Mouse (Mus musculus): ENCODE results near the gene Prkcq.

Prkcq gene

DNA sequence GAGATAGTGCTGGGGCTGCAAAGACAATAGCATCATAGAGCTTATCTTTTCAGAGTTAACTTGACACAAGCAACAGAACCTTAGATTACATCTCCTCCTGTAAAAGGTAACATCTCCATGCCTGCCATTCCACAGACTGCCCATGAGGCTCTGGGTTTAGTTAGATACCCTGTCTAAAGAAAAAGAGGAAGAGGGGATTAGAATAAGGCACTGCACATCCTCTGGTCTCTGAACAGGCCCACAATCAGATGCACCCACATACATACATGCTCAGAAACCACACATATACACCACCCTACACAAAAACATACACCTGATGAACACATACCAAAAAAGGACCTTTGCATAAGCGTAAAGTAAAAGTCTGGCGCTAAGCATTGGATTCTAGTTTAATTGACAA lies 47.4 kb downstream of the Prkcq start:
- DNase-seq (ENCODE audit: low spot score), result no peak

DNA sequence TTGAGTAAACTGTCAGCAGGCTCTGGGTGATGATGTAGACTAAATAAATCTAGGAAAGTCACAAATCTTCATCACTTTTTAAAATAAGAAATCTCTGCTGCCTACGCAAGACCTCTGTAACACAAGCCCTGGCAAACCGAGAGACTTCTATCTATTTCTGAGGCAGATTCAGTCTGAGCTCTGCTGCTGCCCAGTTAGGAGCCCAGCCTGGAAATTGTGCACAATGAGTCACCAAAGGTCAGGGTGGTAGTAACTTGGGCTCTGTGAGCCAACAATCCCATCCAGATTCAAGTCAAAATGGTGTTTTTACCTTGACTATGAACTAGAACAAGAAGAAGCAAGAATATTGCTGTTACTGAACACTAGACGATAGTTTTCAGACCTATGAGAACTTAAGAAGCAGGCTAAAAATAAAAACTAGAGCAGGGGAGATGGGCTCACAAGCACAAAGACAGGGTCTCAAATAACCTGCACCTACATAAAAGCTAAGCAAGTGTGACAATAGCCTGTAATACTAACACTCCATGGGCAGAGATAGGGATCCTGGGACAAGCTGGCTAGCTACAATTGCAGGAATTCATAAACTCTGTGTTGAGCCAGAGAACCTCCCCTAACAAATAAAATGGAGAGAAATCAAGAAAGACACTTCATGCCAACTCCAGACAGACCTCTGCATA lies 53.0 kb downstream of the Prkcq start:
- no peak for DNase-seq (ENCODE audit: low spot score)

DNA sequence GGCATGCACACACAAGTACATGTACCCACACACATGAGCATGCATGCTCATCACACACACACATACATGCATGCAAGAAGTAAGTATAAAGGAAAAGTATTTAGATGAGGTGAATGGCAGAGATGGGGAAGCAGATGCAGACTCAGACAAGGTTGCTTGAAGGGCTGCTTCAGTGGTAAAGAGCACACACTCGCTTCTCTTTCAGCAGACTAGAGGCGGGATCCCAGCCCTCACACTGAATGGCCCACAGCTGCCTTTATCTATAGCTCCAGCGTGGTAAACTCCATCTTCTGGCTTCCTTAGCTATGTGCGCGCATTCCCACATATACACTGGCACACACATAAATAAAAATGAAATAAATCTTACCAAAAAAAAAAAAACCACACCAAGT lies 53.6 kb downstream of the Prkcq start:
- no peak for DNase-seq (ENCODE audit: low spot score)

DNA sequence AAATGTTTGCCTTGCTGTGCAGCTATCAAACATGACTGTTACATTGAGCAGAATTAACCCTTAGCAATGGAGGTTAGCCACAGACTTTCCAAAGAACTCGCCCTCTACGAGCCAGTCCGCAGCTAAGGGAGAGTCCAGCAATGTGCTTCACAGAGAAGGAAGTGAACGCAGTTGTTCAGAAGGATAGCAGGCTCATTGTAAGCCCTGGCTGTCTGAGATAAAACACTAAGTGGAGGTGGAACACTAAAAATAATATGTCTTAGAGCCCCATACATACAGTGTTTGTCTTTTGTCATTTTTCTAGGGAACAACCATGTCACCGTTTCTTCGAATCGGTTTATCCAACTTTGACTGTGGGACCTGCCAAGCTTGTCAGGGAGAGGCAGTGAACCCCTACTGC lies 54.6 kb downstream of the Prkcq start:
- no peak for DNase-seq (ENCODE audit: low spot score)

DNA sequence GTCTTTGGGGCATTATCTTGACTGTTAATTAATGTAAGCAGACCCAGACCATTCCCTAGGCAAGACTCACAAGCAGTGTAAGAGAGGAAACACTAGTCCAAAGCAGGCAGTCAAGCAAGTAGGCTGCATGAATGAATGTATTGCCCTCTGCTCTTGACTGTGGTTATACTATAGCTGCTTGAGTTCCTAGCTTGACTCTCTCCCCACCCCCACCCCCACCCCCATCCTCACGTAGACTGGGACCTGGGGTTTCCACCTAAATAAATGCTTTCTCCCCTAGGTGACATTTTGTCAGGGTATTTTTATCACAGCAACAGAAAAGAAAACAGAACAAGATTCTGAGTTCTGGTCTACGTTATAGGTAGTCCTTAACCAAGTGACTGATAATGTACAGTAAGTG lies 57.2 kb downstream of the Prkcq start:
- no peak for DNase-seq (ENCODE audit: low spot score)

DNA sequence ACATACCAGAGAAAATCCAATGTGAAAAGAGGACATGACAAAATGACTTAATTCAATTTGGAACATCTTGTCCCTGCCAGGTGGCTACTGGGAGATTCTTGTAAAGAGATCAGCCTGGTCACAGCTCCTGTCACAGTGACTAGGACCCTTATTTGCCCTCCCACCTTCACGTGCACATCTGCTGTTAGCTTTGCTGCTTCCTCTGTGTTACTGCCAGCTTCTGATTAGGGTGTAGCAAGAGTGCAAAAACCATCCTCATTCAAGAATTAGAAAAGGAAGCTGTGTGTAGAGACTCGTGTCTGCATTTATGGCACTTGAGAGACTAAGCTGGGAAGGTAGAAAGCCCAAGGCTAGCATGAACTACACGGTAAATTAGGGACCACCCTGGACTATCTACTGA lies 59.2 kb downstream of the Prkcq start:
- DNase-seq (ENCODE audit: low spot score), result no peak

DNA sequence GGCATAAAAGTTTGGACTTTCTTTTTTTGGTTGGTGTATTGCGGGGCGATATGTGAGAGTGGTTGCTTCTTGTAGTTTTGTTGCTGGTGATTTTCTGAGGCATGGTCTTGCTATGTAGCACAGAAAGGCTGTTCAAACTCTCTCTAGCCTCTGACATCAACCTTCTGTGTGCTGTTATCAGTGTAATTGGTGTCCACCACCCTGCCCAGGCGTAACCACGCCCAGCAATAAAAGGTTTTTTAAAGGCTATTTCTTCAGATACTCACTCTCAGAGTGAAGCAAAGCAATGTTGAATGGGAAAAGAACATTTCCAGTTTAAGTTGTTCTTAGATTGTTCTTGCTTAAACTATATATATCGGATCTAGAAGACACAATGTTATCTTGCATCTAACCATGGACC lies 60.1 kb downstream of the Prkcq start:
- DNase-seq (ENCODE audit: low spot score), result no peak

DNA sequence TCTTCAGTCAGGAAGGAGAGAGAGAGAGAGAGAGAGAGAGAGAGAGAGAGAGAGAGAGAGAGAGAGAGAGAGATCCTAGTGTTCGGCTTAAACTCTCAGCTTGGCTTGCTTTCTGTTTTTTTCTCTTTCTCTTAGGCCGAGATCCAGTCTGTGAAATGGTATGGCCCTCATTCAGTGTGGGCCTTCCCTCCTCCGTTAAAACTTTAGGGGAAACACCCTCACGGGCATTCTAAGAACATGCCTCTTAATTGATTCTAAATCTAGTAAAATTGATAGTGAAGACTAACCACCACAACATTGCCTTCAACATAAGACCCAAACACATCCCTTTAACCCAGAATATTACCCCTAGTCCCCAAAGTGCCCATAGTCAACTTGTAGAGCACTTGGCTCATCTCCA lies 66.3 kb downstream of the Prkcq start:
- DNase-seq (ENCODE audit: low spot score), result no peak

DNA sequence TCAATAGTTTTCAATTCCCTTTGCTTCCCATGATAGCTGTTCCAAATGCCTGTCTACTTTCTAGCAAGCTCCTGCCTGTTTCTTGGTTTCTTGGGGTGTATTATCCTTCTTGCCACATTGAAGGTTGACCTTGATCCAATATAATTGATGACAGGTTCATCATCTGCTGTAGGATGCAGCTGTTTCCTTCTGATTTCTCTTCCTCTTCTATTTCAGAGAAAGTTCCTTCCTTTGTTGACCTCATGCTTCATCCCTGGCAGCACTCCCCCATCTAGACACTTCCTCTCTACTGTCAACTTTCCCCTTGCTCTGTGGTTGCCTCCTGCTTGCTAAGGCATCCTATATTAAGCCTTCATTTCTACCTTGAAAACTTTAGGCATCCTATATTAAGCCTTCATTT lies 67.6 kb downstream of the Prkcq start:
- no peak for DNase-seq (ENCODE audit: low spot score)

DNA sequence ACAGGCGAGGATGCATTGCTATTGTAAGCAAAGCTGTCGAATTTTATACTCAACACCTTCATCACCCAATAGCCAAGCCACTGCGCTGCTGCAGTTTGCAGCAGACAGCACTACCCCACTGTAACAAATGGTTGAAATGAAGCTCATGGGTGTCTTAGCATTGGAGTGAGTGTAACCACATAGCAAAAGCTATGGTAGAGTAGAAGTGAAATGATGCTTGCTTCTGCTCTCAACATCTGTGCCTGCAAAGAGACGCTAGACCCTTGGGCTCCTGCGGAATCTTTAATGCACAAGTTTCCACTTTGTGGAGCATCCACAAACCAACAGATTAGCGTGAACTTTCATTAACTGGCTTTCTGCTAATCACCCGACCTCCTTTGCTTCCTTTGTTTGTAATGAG lies 74.0 kb downstream of the Prkcq start:
- DNase-seq (ENCODE audit: low spot score), result no peak

DNA sequence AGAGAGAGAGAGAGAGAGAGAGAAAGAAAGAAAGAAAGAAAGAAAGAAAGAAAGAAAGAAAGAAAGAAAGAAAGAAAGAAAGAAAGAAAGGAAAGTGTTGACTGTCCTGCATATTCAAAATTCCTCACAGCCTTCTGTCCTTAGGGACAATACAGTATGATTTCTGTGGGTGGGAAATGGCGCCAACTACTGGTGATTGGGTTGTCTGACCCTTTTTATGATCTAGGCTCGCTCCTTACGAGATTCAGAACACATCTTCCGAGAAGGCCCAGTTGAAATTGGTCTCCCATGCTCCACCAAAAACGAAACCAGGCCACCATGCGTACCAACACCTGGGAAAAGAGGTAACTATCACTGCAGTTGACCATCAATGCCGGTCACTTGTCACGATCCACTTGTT lies 82.0 kb downstream of the Prkcq start:
- no peak for DNase-seq (ENCODE audit: low spot score)

DNA sequence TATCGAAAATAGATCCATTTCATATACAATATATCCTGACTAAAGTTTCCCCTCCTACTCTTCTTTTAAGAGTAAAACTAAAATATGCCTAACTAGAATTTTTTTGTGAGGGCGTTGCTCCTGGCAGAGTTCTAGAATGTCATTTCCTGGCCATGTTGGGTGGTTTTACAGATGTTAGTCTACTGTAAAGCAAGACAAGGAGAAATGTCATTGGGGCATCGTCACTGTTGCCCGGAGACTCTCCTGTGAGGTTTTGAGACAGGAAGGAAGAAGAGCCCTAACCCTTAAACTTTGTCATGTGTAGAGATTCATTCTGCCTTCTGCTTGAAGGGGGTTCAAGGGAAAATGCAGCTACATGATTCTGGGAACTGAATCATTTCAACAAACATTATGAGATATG lies 82.5 kb downstream of the Prkcq start:
- no peak for DNase-seq (ENCODE audit: low spot score)

DNA sequence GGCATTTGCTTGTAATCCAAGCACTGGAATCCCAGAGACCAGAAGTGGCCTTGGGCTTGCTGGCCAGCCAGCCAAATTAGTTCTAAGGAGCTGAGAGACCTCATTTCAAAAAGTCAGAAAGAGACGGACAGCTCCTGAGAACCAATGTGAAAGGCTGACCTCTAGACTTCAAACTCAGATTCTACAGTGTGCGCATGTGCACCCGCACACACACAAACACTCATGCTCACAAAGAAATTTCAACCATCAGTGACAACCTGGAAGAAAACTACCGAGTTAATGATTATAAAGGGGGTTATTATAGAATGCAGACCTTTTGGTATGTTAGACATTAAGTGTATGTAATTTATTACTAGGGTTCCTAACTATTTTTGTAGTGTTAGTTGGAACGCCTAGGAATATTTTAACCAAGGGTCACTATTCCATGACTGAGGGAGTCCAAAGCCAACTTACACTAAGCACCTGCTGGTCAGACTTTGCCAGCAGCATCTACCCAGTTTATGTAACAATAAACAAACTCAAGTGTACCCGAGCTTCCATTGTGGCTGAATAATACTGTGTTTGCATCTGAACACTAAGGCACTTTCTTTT lies 85.4 kb downstream of the Prkcq start:
- DNase-seq (ENCODE audit: low spot score), result no peak

DNA sequence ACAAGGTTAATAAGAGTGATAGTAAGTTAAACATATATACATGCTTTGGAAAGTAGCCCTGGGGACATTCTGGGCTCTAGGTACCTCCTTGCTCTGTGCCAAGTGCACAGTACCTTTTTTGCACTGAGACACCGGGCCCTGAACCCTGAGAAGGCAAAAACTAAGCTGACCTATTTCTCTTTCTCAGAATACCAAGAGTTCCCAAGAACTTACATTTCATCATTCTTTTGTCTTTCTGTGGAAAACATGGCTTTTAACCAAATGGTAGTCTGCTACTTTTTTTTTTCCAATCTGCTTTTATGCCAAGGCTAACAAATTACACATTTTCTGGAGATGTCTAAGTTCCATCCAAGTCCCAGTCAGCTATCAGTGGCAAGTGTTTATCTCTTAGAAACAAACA lies 86.3 kb downstream of the Prkcq start:
- DNase-seq (ENCODE audit: low spot score), result no peak

DNA sequence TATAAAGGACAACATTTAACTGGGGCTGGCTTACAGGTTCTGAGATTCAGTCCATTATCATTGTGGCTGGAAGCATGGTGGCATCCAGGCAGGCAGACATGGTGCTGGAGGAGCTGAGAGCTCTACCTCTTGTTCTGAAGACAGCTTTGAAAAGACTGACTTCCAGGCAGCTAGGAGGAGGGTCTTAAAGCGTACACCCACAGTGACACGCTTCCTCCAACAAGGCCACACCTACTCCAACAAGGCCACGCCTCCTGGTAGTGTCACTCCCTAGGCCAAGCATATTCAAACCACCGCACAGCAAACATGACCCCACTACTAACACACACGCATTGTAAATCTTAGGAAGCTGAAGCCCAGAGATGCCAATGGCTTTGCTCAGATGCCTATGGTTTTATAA lies 87.5 kb downstream of the Prkcq start:
- DNase-seq (ENCODE audit: low spot score), result no peak

DNA sequence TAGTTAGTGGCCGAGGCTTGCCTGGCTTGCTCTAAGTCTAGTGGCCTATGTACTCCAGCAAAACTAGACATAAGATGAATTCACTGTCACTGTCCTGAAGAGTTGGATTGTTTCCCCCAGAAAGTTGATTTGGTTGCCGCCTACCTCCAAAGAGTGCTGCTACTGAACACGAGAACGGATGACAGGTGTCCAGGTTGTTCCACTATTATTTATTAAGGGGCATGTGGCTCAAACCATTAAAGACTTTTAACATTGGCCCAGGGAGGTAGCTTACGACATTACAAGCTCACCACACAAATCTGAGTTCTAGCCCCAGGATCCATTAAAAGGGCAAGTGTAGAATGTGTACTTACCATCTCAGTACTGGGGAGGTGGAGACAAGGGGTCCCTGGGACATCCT lies 92.9 kb downstream of the Prkcq start:
- DNase-seq (ENCODE audit: low spot score), result no peak

DNA sequence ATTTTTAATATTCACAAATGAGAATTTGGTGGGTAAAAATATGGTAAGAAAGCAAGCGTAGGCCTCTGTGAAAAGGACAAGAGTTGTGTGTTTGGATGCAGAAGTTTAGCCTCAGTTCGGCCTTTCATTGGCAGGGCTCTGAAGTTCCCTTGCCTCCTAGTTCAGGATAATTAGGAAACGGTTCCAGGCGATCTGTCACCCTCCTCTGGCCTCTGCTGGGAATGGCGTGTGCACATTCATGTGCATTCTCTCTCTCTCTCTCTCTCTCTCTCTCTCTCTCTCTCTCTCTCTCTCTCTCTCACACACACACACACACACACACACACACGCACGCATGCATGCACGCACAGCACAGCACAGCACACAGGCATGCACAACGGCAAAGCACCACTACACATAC lies 93.5 kb downstream of the Prkcq start:
- DNase-seq (ENCODE audit: low spot score), result no peak

DNA sequence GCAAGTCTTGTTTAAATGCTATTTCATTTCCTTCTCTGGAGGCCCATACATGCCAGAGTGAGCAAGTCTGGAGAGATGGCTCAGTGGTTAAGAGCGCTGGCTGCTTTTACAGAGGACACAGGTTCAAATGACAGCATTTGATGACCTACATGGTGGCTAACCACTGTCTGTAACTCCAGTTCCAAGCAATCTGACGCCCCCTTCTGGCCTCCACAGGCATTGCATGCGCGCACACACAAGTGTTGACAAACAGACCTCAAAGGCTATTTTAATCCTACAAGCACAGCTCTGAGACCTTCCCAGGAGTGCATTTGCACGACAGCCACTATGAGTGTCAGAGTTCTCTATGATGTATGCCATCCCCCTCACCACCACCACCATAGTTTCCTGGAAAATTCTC lies 94.4 kb downstream of the Prkcq start:
- no peak for DNase-seq (ENCODE audit: low spot score)

DNA sequence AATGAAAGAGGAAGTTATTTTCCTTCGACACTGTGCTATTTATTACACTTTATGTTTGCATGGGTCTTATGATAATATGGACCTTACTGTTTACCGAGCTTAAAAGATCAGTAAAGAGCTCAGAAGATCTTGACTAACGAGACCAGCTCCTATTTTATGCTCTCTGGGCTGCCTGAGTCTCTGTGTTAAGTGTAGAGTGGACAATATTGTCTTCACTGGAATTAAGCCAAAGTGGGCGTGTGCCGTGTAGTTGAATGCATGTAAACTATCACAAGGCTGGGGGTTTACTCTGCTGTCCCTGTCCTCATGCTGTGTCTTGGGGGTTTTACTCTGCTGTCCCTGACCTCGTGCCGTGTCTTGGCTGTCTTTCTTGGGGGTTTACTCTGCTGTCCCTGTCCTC lies 107.1 kb downstream of the Prkcq start:
- no peak for DNase-seq (ENCODE audit: low spot score)

DNA sequence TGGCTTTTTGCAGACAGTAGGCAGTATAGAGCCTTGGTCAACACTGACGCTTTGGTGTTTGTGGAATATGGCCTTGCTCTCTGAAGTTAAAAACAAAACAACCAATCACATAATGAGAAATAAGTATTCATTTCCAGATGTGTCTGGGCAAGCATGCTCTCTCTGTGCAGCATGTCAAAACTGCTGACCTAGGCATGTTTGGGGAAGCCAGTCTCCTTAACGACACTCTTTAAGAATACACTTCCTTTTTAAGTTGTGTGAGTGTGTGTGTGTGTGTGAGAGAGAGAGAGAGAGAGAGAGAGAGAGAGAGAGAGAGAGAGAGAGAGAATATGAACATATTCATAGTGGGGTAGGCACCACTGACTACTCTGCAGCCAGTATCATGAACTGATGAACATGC lies 108.3 kb downstream of the Prkcq start:
- no peak for DNase-seq (ENCODE audit: low spot score)

DNA sequence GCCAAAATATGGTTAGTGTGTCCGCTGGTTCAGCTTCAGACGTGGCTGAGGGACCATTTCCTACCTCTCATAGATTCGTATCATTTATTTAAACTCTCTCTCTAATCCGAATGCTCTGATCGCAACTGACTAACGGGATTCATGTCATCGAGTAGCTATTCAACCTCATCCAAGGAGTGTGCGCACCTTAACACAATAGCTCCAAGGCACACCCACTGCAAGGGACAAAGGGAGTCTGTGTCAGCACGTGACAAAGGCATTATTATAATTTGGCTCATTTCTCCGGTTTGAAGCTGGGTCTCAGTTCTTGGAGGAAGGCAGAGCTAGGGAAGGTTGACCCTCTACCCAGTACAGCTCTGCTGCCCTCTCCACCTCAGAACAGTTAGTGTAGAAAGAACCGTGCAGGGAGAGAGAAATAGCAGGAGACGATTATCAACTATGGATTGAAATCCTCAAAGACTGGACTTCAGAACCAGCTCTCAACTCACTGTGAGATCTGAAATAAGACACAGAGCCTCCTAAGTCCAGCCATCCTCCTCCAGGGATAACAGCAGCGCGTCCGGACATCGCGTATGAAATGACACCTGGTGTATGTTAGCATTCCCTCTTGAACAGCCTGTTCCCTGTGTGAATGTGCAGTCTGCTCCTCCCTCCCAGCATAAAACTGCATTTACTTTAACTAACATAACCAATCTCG lies 116.1 kb downstream of the Prkcq start:
- DNase-seq (ENCODE audit: low spot score), result peak; percentile 5

DNA sequence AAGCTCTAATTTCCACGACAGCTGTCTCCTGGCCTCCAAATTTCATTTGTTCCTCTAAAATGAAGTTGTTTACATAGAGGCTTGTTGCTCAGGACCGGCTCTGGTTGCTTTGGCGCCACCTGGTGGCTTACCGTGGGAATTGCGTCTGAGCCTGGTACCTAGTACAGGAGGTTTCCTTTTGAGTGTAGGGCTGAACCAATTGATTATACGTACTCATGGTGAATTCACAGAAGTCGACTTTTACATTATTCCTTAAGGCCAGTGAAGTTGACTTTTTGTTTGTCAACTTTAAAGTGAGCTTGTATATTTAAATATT lies 116.6 kb downstream of the Prkcq start:
- peak; percentile 66 for DNase-seq (ENCODE audit: low spot score)

DNA sequence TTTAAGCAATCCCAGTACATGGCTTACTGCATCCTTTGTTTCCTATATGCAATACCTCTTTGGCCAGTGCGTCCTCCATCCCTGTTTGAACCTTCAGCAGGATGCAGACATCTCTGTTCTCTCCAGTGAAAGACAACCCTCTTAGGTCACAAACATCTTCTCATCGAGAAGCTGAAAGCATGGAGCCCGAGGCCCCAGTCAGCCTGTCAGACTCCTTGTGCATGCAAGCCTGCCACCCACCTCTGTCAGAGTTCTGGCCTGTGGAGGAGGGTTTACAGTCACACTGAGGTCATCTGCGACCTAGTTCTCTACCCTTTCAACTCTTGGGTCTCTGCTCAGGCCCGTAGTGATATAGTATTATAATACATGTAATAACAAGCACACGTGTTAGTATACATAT lies 119.0 kb downstream of the Prkcq start:
- no peak for DNase-seq (ENCODE audit: low spot score)

Data from left cerebral cortex, adult 11 months (tissue).